Mouse (Mus musculus): ENCODE results near the gene Dctn5.
A peak's percentile ranks its signal among the peaks of the same experiment; 100 is the strongest.

Dctn5 gene

DNA sequence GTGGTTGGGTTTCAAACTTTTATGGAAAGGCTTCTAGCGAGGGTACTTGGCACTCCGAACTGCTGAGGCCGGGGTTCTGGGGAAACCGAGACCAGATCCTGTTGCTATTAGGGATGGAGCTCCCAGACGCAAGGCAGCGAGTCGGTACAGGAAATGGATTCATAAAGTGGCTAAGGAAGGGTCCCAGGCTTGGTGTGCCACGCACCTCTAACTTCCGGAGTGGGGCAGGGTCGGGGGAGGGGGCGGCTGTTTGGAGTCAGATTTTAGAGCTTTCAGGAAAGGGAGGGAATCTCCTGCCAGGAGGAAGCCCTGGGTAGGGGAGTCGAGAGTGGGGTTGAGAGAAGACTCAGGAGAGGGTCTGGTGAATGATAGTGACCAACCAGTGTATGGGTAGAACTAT lies 27.2 kb downstream of the Dctn5 start:
- no peak for DNase-seq (ENCODE audit: low read depth)

DNA sequence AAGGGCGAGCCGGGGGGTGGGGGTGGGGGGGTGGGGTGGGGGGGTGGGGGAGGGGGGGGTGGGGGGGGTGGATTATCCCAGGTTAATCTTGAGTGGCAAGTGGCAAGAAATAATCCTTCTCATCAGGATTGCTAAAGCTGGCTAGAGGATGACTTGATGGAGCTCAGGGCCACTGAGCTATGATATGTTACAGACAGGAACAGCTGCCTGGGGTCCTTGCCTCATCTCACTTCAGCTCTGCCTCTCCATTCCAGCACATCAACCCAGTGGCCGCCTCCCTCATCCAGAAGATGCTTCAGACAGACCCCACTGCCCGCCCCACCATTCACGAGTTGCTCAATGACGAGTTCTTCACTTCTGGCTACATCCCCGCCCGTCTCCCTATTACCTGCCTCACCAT lies 30.9 kb downstream of the Dctn5 start:
- no peak for DNase-seq (ENCODE audit: low read depth)

DNA sequence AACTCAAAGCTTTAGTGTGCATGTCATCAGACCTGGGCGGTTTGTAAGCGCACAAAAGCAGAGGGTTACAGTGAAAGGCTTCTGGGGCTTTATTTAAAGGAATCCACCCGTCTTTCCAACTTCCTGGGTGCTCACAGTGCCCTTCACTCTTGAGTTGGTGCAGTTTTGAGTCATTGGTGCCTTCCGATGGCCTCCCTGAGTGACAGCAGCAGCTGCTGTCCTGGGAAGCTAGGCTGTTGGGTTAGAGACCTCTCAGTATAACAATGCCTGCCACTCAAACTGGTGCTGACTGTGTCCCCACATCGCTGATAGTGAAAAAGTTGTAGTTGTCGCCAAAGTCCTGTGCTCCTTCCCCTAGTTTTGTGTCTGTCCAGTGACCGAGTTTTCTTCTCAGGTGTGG lies 34.4 kb downstream of the Dctn5 start:
- no peak for DNase-seq (ENCODE audit: low read depth)

DNA sequence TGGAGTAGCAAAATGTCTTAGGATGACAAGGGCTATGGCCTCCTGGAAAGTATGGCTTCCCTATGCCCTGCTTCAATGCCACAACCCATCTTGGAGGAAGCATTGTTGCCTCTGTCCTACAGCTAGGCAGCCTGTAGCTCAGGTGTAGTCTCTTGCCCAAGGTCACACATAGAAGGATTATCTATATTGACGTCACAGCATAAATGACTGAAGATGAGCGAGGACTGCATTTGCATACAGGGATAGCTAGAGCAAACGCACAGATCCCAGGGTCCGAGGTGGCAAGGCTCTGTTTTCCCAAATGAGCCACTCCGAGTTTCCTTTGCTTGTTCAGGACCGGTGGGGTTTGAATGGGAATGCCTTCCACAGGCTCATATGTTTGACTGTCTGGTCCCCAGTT lies 37.9 kb downstream of the Dctn5 start:
- DNase-seq (ENCODE audit: low read depth), result no peak

DNA sequence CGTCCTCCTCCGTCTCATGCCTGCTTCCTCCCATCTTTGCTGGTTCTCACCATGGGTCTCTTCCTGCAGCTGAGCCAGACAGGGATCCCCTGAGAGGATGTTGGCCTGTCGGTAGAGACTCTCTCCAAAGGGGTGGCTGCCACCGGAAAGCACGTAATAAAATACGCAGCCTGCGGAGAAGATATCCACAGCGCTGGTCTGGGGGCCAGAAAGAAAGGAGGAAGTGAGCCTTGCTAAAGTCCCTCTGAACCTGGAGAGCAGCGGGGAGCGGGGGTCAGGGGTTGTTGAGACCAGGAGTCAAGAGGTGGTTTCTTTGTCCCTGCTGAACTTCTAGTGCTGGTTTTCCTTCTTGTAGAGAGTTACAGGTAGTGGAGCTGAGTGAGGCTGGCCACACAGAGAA lies 38.8 kb downstream of the Dctn5 start:
- no peak for DNase-seq (ENCODE audit: low read depth)

DNA sequence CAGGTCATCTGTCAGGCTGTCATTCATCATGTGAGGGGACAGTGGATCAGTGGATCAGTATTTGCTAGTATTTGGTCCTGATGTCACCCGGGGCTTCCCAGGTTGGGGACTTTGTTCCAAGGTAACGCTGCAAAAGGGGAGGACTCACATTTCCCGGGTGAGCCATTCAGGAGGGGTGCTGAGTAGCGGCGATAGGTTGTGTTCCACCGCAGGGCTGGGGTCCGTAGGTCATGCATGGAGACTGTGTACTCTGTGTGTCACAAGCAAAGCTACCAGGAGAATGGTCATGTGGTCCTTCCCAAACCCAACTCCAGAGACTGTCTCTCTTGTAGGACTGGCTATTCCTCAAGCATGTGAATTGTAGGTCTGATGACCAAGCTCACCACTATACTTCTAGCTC lies 47.9 kb downstream of the Dctn5 start:
- no peak for DNase-seq (ENCODE audit: low read depth)

DNA sequence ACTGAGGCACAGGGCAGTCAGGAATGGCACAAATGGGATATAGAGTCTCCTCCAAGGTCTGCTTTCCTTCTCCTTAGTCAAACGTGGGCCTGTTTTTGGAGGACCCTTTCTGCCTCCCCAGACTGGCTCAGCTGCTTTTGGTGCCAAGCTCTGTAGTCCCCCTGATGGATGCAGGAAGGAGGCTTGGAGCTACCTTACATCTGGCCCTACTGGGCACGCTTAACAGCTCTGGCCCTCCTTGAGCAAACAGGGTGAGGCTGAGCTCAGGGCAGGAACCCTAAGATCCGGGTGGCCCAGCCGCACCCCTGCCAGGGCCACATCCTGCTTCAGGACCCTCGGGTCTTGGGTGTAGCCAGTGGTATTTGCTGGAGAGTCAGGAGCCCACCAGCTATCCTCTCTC lies 51.7 kb downstream of the Dctn5 start:
- DNase-seq (ENCODE audit: low read depth), result no peak

DNA sequence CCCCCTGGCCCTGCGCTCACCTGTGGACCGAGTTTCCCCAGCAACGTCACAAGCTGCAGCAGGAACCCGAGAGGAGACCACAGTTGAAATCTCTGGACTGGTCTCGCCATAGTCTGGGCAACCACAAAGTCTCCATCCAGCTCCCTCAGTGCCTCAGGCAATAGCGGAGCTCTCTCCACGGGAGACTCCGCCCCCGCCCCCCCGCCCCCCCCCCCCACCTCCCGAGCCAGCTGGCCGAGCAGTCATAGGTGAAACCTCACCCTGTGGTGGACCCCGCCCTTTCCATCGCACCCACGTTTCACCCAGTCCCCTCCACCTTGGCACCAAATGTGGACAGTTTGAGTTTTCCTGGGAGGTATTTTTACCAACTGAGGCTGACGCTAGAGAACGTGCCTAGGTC lies 53.2 kb downstream of the Dctn5 start, which contains the start of gene Ern2:
TSS of gene Ern2 (minus strand) at position 165 of the 400 bp plus-strand sequence.
- no peak for DNase-seq (ENCODE audit: low read depth)

DNA sequence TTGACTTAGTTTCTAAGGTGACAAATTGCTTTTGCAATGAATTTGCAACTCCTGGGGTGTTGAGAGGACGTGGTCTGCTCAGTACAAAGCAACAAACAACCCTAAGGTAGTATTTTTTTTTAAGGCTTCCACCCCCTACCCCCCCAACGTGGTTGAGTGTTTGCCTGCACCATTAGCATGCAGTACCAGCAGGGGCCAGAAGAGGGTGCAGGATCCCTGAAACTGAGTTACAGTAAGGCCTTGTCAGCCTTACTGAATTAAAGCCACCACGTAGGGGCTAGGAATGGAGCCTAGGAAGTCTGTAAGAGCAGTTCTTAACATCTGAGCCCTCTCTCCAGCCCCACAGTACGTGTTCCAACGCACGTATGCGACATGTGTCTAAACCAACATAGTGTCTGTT lies 56.6 kb downstream of the Dctn5 start:
- peak; percentile 78 for DNase-seq (ENCODE audit: low read depth)

DNA sequence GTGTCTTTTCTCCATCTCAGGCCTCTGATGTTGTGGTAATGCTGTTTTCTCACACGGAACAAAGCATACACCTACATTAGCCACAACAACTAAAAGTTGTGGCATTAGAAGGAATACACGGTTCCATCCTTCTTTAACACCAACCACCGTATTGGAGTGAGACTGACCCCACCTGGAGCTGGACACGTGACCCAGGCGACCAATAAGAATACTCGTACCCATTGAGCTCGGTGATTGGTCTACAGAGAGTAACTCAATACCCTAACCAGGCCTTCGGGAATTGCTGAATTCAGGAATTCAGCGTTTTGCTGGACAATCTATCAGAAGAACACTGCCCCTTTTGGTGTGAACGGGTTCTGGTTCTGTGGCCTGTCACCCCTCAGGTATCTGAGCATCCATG lies 58.3 kb downstream of the Dctn5 start:
- no peak for DNase-seq (ENCODE audit: low read depth)

DNA sequence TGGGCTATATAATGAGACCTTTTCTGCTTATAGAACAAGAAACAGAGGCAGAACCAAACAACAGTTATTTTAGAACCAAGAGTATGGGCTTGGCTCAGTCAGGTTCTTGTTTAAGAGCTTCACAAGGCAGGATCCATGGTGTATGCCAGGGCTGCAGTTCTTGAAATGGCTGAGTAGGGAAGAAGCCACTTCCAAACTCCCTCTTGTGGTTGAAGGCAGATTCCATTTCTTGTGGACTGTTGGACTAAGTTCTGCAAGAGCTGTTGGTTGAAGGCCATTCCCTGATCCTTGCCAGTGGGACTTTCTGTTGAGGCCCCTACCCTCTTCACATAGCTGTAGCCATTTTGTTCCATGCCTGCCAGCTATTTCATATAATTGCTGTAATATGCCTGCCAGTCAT lies 61.1 kb downstream of the Dctn5 start:
- DNase-seq (ENCODE audit: low read depth), result no peak

DNA sequence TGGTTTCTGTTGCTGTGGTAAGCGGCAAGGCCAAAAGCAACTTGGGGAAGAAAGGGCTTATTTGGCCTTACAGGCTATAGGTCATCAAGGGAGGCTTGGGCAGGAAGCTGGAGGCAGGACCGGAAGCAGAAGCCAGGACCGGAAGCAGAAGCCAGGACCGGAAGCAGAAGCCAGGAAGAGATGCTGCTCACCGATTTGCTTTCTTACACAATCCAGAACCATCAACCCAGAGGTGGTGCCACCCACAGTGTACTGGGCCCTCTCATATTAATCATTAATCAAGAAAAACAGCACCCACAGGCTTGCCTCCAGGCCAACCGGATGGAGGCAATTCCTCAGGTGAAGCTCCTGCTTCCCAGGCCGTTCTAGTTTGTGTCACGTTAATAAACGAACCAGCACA lies 63.9 kb downstream of the Dctn5 start:
- DNase-seq (ENCODE audit: low read depth), result peak; percentile 3

DNA sequence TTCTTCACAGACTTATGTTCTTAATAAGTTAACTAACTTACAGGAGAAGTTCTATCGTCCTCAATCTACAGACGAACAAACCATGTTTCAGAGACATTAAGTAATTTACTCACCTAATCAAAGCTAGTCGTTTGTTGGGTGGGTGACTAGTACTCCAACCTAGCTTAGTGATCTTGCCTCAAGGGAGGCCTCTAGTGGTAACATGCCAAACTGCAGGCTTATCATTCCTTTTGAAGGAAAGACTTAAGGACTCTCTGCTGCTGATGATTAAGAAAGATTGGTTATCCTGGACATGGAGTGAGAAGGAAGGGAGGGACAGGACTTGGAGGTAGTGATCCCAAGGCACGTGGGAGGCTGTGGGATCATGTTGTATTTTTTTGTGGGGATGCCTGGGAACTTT lies 64.5 kb downstream of the Dctn5 start:
- DNase-seq (ENCODE audit: low read depth), result peak; percentile 80

Data from naive thymus-derived CD4-positive, alpha-beta T cell, adult 2 months (primary cell).